Mouse (Mus musculus): ENCODE measurements around the gene Olfr453. TPM values are rescaled to one million over a fixed set of nuclear protein-coding genes. Genes with fewer than 3 reads are reported as not detected.

The Olfr453 gene
- not detected in 2 replicates for total RNA-seq (2014; fragmentation: Nextera tagmentation)
- total RNA-seq (2017) = 0.11 and 0.12 TPM in 2 replicates
- not detected in 2 replicates for polyA plus RNA-seq (2012)

DNA sequence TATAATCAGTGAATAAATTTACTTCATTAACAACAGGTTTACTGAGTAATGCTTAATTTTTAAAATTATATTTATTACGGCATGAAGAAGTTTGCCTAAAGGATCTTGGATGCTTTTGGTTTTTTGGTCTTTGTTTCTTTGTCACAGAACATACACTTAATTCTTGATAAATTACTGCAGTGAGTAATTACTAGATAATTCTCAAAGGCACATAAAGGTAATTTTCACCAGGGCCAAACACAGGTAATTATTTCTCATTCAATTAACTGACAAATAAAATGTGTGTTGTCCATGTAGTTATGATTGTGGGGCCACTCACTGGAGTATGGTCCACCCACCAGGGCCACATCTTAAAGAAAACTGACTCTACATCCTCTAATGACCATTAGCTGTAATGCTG is at the start of gene Olfr453:
TSS of gene Olfr453 (plus strand) at position 301 of the 400 bp plus-strand sequence.
- DNase-seq (ENCODE audit: low spot score) (no peak), ATAC-seq (ENCODE audit: extremely low read depth, insufficient number of reproducible peaks, low FRiP score, poor library complexity, severe bottlenecking) (no peak)
- H3K9me3 ChIP-seq (replicated peaks) = no peaks in the 10 kb centered on the region
- H3K36me3 ChIP-seq (replicated peaks) = no peaks in the 10 kb centered on the region
- no peaks in the 10 kb centered on the region for H3K27me3 ChIP-seq (ENCODE audit: insufficient read depth, low read length)
- TF ChIP-seq POLR2AphosphoS5 (IDR thresholded peaks at IDR 0.05; ENCODE audit: insufficient replicate concordance, low read depth, low read length) (no peak), GATA1 (IDR thresholded peaks at IDR 0.05; ENCODE audit: borderline replicate concordance, low read length) (no peak), CTCF (IDR thresholded peaks at IDR 0.05; ENCODE audit: low read depth, low read length) (no peak)
- no peak within 1 kb of the TSS for H3K4me3 ChIP-seq (ENCODE audit: low read depth, low read length)
- H3K4me1 ChIP-seq (ENCODE audit: insufficient read depth, low read depth, low read length) = no peaks in the 10 kb centered on the region

- peaks cover 6% of the 10 kb centered on the region; the same call in 1 of the 2 replicates for H3K27me3 ChIP-seq (ENCODE audit: insufficient read depth, low read length)
- H3K36me3 ChIP-seq (replicated peaks) = no peaks in the 10 kb centered on the region
- H3K4me3 ChIP-seq (ENCODE audit: low read depth, low read length) = no peak overlapping the region
- no peak for ATAC-seq (ENCODE audit: extremely low read depth, insufficient number of reproducible peaks, low FRiP score, poor library complexity, severe bottlenecking)
- no peak for DNase-seq (ENCODE audit: low spot score)
- TF ChIP-seq TAL1 (conservative IDR thresholded peaks at IDR 0.05; ENCODE audit: low read depth, low read length) (no peak), GATA2 (IDR thresholded peaks at IDR 0.05; ENCODE audit: borderline replicate concordance, low read depth, low read length) (no peak), GATA1 (IDR thresholded peaks at IDR 0.05; ENCODE audit: borderline replicate concordance, low read length) (no peak)
- H3K4me1 ChIP-seq (ENCODE audit: insufficient read depth, low read depth, low read length) = no peaks in the 10 kb centered on the region
- no peaks in the 10 kb centered on the region for H3K9me3 ChIP-seq (replicated peaks)
These were observed 49.4 kb upstream of the Olfr453 start for GRCm38 (mm10) chr6:42689761-42690160.

- Histone ChIP-seq H3K9me3 (replicated peaks) (no peaks in the 10 kb centered on the region), H3K4me1 (ENCODE audit: insufficient read depth, low read depth, low read length) (no peaks in the 10 kb centered on the region), H3K27me3 (ENCODE audit: insufficient read depth, low read length) (peaks cover 6% of the 10 kb centered on the region; the same call in 1 of the 2 replicates), H3K36me3 (replicated peaks) (no peaks in the 10 kb centered on the region), H3K4me3 (ENCODE audit: low read depth, low read length) (no peak overlapping the region)
- TF ChIP-seq GATA1 (IDR thresholded peaks at IDR 0.05; ENCODE audit: borderline replicate concordance, low read length) = no peak
- TF ChIP-seq POLR2AphosphoS5 (IDR thresholded peaks at IDR 0.05; ENCODE audit: insufficient replicate concordance, low read depth, low read length) = no peak
- TF ChIP-seq GATA2 (IDR thresholded peaks at IDR 0.05; ENCODE audit: borderline replicate concordance, low read depth, low read length) = no peak
- TF ChIP-seq TAL1 (conservative IDR thresholded peaks at IDR 0.05; ENCODE audit: low read depth, low read length) = no peak
- no peak for TF ChIP-seq CTCF (IDR thresholded peaks at IDR 0.05; ENCODE audit: low read depth, low read length)
- ATAC-seq (ENCODE audit: extremely low read depth, insufficient number of reproducible peaks, low FRiP score, poor library complexity, severe bottlenecking) (no peak), DNase-seq (ENCODE audit: low spot score) (no peak)
These were observed 47.0 kb upstream of the Olfr453 start for GRCm38 (mm10) chr6:42692154-42692516.

DNA sequence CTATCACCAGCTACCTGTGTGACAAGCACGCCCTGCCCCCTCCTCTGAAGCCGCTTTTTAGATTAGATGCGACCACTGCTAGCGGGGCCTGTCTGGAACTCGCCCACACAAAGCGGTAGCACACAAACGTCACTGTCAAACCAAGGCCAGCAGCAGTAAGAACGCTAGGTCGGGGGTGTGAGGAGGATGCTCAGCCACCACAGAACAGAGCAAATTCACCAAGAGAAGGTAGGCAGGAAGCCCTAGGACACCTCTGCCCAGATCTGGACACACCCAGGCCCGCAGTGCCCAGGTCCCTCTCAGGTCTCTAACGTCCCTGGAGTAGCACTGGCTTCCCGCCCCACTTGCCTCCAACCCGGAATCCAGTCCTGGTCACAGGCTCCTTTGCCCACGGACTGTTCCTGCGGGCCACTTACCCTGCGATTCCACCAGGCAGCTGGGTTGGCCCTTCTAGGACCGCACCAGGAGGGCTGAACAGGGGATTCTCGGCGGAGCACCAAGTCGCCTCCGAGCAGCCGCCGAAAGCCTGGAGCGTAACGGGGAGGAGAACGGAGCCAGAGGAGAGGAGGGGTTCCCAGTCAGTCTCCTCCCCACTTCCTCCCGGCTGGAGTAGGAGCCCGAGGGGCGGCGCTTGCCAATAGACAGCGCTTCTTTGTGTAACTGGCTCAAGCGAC is 46.5 kb upstream of the Olfr453 start:
- DNase-seq (ENCODE audit: low spot score) (no peak), ATAC-seq (ENCODE audit: extremely low read depth, insufficient number of reproducible peaks, low FRiP score, poor library complexity, severe bottlenecking) (no peak)
- no peak for TF ChIP-seq POLR2AphosphoS5 (IDR thresholded peaks at IDR 0.05; ENCODE audit: insufficient replicate concordance, low read depth, low read length)
- TF ChIP-seq CTCF (IDR thresholded peaks at IDR 0.05; ENCODE audit: low read depth, low read length) = no peak
- no peak for TF ChIP-seq TAL1 (conservative IDR thresholded peaks at IDR 0.05; ENCODE audit: low read depth, low read length)
- TF ChIP-seq GATA1 (IDR thresholded peaks at IDR 0.05; ENCODE audit: borderline replicate concordance, low read length) = no peak
- no peak for TF ChIP-seq GATA2 (IDR thresholded peaks at IDR 0.05; ENCODE audit: borderline replicate concordance, low read depth, low read length)
- Histone ChIP-seq H3K4me3 (ENCODE audit: low read depth, low read length) (no peak overlapping the region), H3K4me1 (ENCODE audit: insufficient read depth, low read depth, low read length) (no peaks in the 10 kb centered on the region), H3K27me3 (ENCODE audit: insufficient read depth, low read length) (peaks cover 6% of the 10 kb centered on the region; the same call in 1 of the 2 replicates), H3K36me3 (replicated peaks) (no peaks in the 10 kb centered on the region), H3K9me3 (replicated peaks) (no peaks in the 10 kb centered on the region)

DNA sequence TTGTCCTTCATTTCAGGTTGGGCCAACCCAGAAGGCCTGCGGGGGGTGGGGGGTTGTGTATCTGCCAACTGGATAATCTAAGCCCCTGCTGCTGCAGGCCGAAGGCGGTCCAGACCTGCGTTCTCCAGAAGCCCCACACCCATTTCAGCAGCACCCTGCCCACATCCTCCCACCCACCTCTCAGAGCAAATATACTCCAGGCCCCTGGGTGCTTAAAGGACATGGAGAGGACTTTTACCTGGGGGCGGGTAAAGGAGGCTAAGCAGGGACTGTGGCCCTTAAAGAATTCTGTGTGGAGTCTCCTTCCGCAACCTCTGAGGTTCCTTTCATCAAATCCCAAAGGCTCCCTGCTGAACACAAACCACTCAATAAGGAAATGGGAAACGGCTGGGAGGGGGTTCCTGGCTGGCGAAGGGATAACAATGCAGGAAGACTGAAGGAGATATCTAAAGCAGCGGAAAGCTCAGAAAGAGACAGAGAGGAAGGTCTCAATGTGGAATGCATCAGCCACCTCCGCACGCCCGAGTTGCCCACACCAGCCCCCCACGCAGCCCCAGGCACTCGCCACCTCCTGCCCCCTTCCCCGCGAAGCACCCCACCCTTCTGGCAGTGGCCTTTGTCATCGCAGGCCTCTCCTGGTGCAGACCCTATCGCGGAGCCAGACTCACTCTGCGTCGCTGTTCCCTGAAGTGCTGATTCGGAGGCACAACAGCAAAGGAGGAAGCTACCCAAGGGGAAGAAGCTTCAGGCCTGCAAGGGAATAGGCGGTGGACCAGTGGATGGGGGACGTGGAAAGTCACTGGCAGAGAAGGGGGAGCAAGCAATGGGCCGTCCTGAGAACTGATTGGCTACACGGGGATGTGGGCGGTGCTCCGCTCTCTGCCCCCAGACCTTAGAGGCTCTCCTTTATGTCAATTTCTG is 29.6 kb upstream of the Olfr453 start, which contains the start of gene Tcaf1:
TSS of gene Tcaf1 (minus strand) at position 798 of the 921 bp plus-strand sequence.
- H3K4me3 ChIP-seq (ENCODE audit: low read depth, low read length) = no peak within 1 kb of the TSS
- ATAC-seq (ENCODE audit: extremely low read depth, insufficient number of reproducible peaks, low FRiP score, poor library complexity, severe bottlenecking) (no peak), DNase-seq (ENCODE audit: low spot score) (no peak)
- no peaks in the 10 kb centered on the region for H3K9me3 ChIP-seq (replicated peaks)
- peaks cover 5% of the 10 kb centered on the region; the same call in 1 of the 2 replicates for H3K27me3 ChIP-seq (ENCODE audit: insufficient read depth, low read length)
- no peak for TF ChIP-seq GATA2 (IDR thresholded peaks at IDR 0.05; ENCODE audit: borderline replicate concordance, low read depth, low read length)
- no peak for TF ChIP-seq TAL1 (conservative IDR thresholded peaks at IDR 0.05; ENCODE audit: low read depth, low read length)
- TF ChIP-seq POLR2AphosphoS5 (IDR thresholded peaks at IDR 0.05; ENCODE audit: insufficient replicate concordance, low read depth, low read length) = no peak
- no peak for TF ChIP-seq CTCF (IDR thresholded peaks at IDR 0.05; ENCODE audit: low read depth, low read length)
- no peak for TF ChIP-seq GATA1 (IDR thresholded peaks at IDR 0.05; ENCODE audit: borderline replicate concordance, low read length)
- H3K4me1 ChIP-seq (ENCODE audit: insufficient read depth, low read depth, low read length) = no peaks in the 10 kb centered on the region
- H3K36me3 ChIP-seq (replicated peaks) = no peaks in the 10 kb centered on the region

- ATAC-seq (ENCODE audit: extremely low read depth, insufficient number of reproducible peaks, low FRiP score, poor library complexity, severe bottlenecking) = no peak
These were observed 24.5 kb upstream of the Olfr453 start for GRCm38 (mm10) chr6:42714668-42715067.

More at GRCm38 (mm10) chr6:42714668-42715067, 24.5 kb upstream of the Olfr453 start:
- DNase-seq (ENCODE audit: low spot score) = no peak
- H3K9me3 ChIP-seq (replicated peaks) = no peaks in the 10 kb centered on the region
- H3K27me3 ChIP-seq (ENCODE audit: insufficient read depth, low read length) = peaks cover 3% of the 10 kb centered on the region; the same call in 1 of the 2 replicates
- H3K4me3 ChIP-seq (ENCODE audit: low read depth, low read length) = no peak overlapping the region
- TF ChIP-seq GATA2 (IDR thresholded peaks at IDR 0.05; ENCODE audit: borderline replicate concordance, low read depth, low read length) = no peak
- no peak for TF ChIP-seq CTCF (IDR thresholded peaks at IDR 0.05; ENCODE audit: low read depth, low read length)
- no peak for TF ChIP-seq POLR2AphosphoS5 (IDR thresholded peaks at IDR 0.05; ENCODE audit: insufficient replicate concordance, low read depth, low read length)
- TF ChIP-seq GATA1 (IDR thresholded peaks at IDR 0.05; ENCODE audit: borderline replicate concordance, low read length) = no peak
- no peak for TF ChIP-seq TAL1 (conservative IDR thresholded peaks at IDR 0.05; ENCODE audit: low read depth, low read length)
- H3K36me3 ChIP-seq (replicated peaks) = no peaks in the 10 kb centered on the region
- no peaks in the 10 kb centered on the region for H3K4me1 ChIP-seq (ENCODE audit: insufficient read depth, low read depth, low read length)
